Mouse (Mus musculus): Measurements from ENCODE around the gene Slc9a3. TPM values are rescaled to one million over a fixed set of nuclear protein-coding genes. Genes with fewer than 3 reads are reported as not detected.

The Slc9a3 gene
- polyA plus RNA-seq, 1 experiment from 2014 or later = 0.17 TPM

Other genes with a start within 250 kb of the Slc9a3 start
- 12.1 and 15.9 TPM in 2 replicates for gene Trip13, start 183.7 kb upstream of the Slc9a3 start, polyA plus RNA-seq (2015; fragmentation: Nextera tagmentation; extraction: Ambion mirVana)
- 91.4 and 94.2 TPM in 2 replicates for gene Brd9, start 183.6 kb upstream of the Slc9a3 start, polyA plus RNA-seq (2015; fragmentation: Nextera tagmentation; extraction: Ambion mirVana)
- not detected in 2 replicates for gene Zdhhc11, start 157.6 kb upstream of the Slc9a3 start, polyA plus RNA-seq (2015; fragmentation: Nextera tagmentation; extraction: Ambion mirVana)
- 6.5 and 6.7 TPM in 2 replicates for gene Tppp, start 112.0 kb upstream of the Slc9a3 start, polyA plus RNA-seq (2015; fragmentation: Nextera tagmentation; extraction: Ambion mirVana)
- 7.3 and 7.8 TPM in 2 replicates for gene Cep72, start 59.2 kb upstream of the Slc9a3 start, polyA plus RNA-seq (2015; fragmentation: Nextera tagmentation; extraction: Ambion mirVana)
- gene Exoc3, start 87.3 kb downstream of the Slc9a3 start, polyA plus RNA-seq (2015; fragmentation: Nextera tagmentation; extraction: Ambion mirVana) = 90.5 and 101 TPM in 2 replicates
- gene Ahrr, start 170.9 kb downstream of the Slc9a3 start, polyA plus RNA-seq (2015; fragmentation: Nextera tagmentation; extraction: Ambion mirVana) = 0.22 and 0.36 TPM in 2 replicates
- gene Pdcd6, start 196.1 kb downstream of the Slc9a3 start, polyA plus RNA-seq (2015; fragmentation: Nextera tagmentation; extraction: Ambion mirVana) = 108 and 109 TPM in 2 replicates
- gene Sdha, start 228.8 kb downstream of the Slc9a3 start, polyA plus RNA-seq (2015; fragmentation: Nextera tagmentation; extraction: Ambion mirVana) = 199 and 276 TPM in 2 replicates
- gene Ccdc127, start 228.9 kb downstream of the Slc9a3 start, polyA plus RNA-seq (2015; fragmentation: Nextera tagmentation; extraction: Ambion mirVana) = 49.5 and 50.1 TPM in 2 replicates
- not detected in 2 replicates for gene Lrrc14b, start 242.5 kb downstream of the Slc9a3 start, polyA plus RNA-seq (2015; fragmentation: Nextera tagmentation; extraction: Ambion mirVana)